Mouse (Mus musculus) retina, postnatal 7 days (tissue): ENCODE measurements around the gene Sipa1l3.

Experiments
- DNase-seq: peaks from one replicate; pipeline ENCODE4 v3.0.0-alpha.2; 2012; ENCODE audit warnings: low read depth, low spot score

Sipa1l3 gene

GRCm38 (mm10) chr7:29381466-29382040 lies 136.9 kb downstream of the Sipa1l3 start:
- DNase-seq: no peak

DNA sequence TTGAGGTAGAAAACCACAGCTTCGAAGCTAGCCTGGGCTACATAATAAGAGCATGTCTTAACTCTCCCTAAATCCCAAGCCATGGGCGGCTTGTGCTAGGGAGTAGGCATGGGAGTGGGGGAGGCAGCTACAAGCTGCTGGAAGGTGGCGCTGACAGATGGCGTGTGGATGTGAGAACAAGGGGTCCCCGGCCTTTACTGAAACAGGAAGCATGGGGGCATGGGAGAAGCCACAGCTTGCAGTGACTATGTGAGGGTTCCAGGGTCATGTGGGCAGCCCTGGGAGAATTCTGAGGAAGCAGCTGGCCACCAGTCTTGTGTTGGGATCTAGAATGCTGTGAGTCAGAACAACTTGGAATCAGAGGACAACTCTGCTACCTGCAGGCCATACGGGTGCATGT lies 144.4 kb downstream of the Sipa1l3 start:
- no peak for DNase-seq

- no peak for DNase-seq
Measured at GRCm38 (mm10) chr7:29372123-29372522, 146.3 kb downstream of the Sipa1l3 start.

DNA sequence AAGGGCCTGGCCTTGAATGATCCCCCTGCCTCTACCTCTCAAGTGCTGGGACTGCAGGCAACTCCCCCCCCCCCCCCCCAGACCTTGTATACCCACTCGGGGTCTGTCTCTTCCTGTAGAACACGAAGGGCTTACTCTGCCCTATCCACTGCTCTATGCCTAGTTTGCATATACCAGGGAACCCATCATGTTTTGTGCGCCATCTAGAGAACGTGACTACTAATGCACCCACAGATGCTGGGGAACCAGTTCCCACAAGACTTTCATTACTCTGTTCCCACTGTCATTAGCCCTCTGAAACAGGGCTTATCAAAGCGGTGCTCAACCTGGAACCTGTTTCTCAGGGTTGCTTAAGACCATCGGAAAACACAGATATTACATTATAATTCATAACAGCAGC lies 148.4 kb downstream of the Sipa1l3 start:
- no peak for DNase-seq

DNA sequence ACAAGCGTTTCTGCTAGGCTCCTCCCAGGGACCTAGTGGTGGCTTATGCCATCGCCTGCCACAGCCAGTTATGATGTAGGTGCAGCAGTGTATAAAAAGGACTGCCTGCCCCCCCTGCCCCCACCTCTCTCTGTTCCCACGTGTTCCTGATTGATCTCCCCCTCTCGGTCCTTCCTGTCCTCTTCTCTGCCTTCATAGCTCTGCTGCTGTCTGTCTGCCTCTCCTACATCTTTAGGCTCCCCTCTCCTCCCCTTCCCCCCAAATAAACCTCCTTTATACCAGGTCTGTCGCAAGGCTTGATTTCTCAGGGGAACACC lies 150.5 kb downstream of the Sipa1l3 start:
- no peak for DNase-seq

DNA sequence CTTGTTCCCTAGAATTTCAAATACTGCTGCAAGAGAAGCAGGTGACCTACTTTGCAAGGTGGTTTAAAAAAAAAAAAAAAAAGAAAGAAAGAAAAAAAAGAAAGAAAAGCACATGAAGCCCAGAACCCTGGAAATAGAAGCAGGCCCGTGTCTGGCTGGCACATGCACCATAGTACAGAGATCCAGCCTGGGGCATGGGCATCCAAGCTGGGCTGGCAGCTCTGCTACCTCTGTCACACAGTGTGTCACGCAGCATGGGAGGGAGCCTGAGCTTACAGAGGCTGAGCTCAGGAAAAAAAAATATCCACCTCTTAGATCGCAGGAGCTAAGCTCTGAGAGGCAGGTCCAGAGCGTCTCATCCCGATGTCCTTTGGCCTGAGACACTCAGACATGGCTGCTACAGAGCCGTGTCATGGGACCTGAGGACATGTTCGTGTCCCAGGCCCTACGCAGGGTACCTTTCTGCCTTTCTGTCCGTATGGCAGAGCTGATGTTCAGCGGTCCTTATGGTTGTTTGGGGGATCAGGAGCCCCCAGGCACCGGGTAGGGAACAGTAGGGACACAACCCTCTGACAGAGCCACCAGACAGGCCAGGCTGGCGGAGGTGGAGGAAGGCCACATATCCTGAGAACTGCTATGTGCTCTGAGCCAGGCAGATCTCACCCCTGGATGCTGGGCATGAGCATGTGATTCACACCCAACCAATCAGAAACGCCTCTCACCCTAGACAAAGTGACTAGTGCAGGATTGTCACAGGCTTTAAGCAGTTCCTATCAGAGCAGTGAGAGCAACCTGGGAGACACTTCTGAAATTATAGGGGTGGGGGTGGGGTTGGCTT lies 151.1 kb downstream of the Sipa1l3 start:
- DNase-seq: no peak

DNA sequence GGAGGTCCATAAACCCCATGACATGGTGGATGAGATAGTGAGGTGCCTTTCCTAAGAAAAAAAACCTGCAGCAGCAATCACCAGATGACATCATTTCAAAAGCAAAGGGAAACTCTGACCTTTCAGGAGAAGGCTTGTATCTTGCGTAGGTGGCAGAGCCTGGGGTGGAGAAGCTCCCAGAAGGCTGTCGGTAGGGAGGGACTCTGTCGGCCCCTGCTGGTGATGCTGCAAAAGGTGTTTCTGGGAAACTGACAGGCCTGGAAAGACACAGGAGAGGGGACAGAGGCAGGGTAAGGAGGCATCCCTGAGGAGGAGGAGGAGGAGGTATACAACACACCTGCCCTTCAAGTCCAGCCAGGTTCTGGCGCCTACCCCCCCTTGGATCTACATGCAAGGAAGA lies 154.4 kb downstream of the Sipa1l3 start:
- DNase-seq: no peak

GRCm38 (mm10) chr7:29361497-29361896 lies 156.9 kb downstream of the Sipa1l3 start:
- no peak for DNase-seq

GRCm38 (mm10) chr7:29355406-29355805 lies 163.0 kb downstream of the Sipa1l3 start:
- DNase-seq: no peak

DNA sequence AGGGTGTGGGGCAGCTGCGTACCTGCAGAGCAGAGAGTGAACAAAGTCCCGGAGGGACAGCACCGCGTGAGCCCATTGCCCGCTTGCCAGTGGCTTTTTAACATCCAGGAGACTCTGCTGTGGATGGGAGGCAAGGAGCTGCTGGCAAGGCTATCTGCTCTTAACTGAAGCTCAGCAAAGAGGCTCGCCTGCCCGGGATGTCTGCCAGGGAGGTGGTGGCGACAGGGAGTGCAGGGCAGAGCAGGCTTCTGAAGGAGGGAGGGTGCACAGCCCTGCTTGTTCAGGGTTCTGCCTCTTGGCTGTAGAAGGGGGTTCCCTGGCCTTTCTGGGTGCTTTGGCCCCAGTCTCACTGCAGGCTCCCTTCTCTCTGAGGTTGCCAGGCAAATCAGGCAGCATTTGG lies 164.3 kb downstream of the Sipa1l3 start:
- no peak for DNase-seq

GRCm38 (mm10) chr7:29352246-29352645 lies 166.2 kb downstream of the Sipa1l3 start:
- no peak for DNase-seq

DNA sequence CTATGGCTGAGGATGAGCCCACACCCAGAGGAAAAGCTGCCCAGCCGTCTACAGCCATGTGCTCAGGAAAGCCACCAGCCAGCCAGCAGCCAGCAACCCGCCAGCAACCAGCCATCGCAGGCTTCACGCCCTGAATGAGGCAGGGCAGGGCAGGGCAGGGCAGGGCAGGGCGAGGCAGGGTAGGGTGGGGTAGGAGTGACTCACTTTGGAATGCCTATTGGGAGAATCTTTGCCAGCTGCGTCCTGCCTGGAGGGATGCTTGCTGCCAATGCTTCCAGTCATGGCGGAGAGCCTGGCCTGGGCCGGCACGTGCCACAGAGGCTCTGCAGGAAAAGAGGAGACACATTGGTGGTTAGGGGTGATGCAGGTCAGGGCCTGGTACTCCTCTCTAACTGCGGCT lies 168.0 kb downstream of the Sipa1l3 start:
- DNase-seq: no peak

DNA sequence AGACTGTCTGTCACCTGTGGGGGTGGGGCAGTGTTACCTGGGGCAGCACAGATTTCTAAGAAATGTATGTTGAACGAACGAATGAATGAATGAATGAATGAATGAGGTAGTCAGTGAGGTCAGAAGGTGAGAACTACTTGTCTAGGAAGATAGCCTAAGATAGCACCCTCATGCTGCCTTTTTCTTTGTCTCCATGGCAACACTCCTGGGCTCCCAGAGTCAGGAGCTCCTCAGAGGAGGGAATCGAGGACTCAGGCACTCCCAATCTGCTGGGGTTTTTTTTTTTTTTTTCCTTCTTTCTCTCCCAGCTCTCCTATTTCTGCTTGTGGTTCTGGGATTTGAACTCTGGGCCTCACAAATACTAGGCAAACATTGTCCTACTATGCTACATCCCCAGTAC lies 172.2 kb downstream of the Sipa1l3 start:
- DNase-seq: no peak

DNA sequence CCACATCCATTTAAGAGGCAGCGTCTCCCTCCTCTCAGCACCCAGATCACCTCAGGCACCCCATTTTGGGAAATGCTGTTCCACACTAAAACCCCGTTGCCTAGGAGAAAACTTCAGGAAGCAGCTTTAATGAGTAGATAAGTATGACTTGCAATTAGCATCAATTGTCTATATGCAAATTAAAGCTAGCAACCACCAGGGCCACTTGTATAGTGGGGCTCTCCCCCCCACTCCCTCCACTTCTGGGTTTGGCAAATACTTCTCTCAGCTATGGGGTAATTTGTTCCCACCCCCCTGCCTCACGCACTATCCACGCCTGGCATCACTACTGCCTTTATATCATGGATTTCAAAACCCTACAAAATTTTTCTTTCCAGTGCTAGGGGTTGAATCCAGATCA lies 172.9 kb downstream of the Sipa1l3 start:
- DNase-seq: no peak

DNA sequence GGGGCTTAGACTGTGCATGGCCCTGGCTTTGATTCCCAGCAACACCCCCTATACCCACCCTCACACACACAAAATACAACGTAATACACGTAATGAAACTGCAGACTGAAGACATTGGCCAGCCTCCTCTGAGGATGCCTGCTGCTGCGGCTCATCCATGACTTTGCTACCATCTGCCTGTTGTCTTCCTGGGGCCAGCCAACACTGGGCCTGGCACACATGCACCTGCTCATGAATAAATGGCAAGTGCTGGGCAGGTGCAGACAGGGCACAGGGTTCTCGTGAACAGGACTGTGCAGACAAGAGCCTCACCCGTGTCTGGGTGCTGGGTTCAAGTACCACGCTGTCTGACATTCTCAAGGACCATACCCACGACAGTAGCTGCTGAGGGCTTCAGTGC lies 174.7 kb downstream of the Sipa1l3 start:
- DNase-seq: no peak

DNA sequence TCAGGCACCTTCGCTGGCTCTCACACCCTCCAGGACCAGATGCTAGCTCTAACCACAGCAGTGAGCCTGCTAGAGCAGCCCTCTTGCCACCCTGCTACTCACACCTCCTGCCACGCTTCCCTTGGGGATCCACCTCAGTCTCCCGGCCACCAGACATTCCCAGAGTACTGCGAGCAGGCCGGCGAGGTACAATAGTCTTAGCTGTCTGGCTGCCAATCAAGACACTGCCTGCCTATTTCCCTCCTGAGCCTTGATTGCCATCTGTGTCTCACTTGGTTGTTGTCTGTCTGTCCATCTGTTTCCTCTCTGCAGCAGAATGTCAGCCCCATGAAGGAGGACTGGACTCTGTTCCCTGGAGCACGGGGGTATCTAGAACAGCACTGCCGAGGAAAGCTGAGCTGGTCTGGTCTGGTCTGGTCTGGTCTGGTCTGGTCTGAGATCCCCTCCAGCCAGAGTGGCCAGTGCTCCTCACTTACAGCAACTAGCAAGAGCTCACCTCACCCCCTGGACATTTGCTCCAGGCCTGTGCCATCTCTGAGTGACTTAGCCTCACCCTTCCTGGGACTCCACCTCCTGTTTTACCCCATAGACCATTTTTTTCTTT lies 175.8 kb downstream of the Sipa1l3 start:
- DNase-seq: no peak

- no peak for DNase-seq
Measured at GRCm38 (mm10) chr7:29341722-29342121, 176.7 kb downstream of the Sipa1l3 start.

- no peak for DNase-seq
Measured at GRCm38 (mm10) chr7:29340838-29341237, 177.6 kb downstream of the Sipa1l3 start.

DNA sequence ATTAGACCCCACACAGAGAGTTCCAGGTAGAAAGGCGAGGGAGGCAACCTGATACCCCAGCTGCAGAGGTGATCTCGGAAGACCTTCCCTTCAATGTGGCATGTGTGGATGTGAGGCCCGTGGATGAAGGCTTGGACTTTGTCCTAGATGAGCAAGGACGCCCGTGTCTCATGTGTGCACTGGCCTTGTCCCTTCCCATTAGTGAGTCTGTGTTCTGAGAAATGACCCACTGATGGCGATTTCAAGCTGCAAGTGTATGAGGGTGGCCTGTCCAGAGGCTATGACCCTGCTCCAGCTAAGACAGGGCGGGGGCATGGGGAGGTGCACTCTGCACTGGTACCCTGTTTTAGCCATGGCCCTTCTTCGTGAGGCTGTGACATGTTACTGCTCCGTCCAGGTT lies 178.2 kb downstream of the Sipa1l3 start:
- no peak for DNase-seq

GRCm38 (mm10) chr7:29338984-29339679 lies 179.3 kb downstream of the Sipa1l3 start:
- DNase-seq: no peak

GRCm38 (mm10) chr7:29338351-29338919 lies 180.0 kb downstream of the Sipa1l3 start:
- no peak for DNase-seq

GRCm38 (mm10) chr7:29337766-29338165 lies 180.7 kb downstream of the Sipa1l3 start:
- no peak for DNase-seq
